ENCODE assay signal across 11 mouse cellular contexts in genomic region chr7:133037217-133037616, GRCm38 (mm10).
DNase-seq lines count a peak whose midpoint lies in the region; ATAC-seq and TF ChIP-seq lines count a peak whose summit lies in the region.
"Had no signal": no experiment of that assay in that cellular context is flagged by ENCODE, and none has a peak within 500 bp of the region (broad histone marks: within the 10 kb centered on the region; RNA-seq: fewer than 3 reads in every experiment).

No protein-coding gene starts in this region.

- H3K4me1 ChIP-seq in hindbrain, embryonic 10.5 days (replicated peaks) = peaks cover 91% of the 10 kb centered on the region
- H3K4me1 ChIP-seq in hindbrain, postnatal 0 days (ENCODE audit: insufficient read depth, low read length) = no peaks in the 10 kb centered on the region
- H3K4me1 ChIP-seq in heart, embryonic 14.5 days (ENCODE audit: control insufficient read depth in 2 of 2, insufficient read depth in 2 of 2, low read length in 2 of 2) = peaks cover 76 to 93% of the 10 kb centered on the region in 2 experiments
- H3K4me1 ChIP-seq in thymus, adult 2 months (replicated peaks; ENCODE audit: control insufficient read depth, insufficient read depth, low read length) = no peaks in the 10 kb centered on the region

- H3K27ac ChIP-seq in hindbrain, embryonic 10.5 days = peak overlapping the region; percentile 68
- H3K27ac ChIP-seq in hindbrain, postnatal 0 days = no peak overlapping the region
- H3K27ac ChIP-seq in heart, embryonic 14.5 days (replicated peaks in 1 of 2; ENCODE audit: control insufficient read depth in 1 of 2, insufficient read depth in 1 of 2, low read depth in 2 of 2, low read length in 2 of 2) = peak overlapping the region; percentile 38 to 80
- H3K27ac ChIP-seq in thymus, adult 2 months (ENCODE audit: control insufficient read depth, insufficient read depth, low read length) = no peak overlapping the region

- H3K9ac ChIP-seq in hindbrain, postnatal 0 days (replicated peaks; ENCODE audit: low read length) = no peak overlapping the region
- H3K9ac ChIP-seq in heart, embryonic 14.5 days (ENCODE audit: low read length) = no peak overlapping the region

- H3K9me3 ChIP-seq in hindbrain, embryonic 10.5 days = no peaks in the 10 kb centered on the region
- no peaks in the 10 kb centered on the region for H3K9me3 ChIP-seq in hindbrain, postnatal 0 days (ENCODE audit: low read length)
- no peaks in the 10 kb centered on the region for H3K9me3 ChIP-seq in heart, embryonic 14.5 days (ENCODE audit: control insufficient read depth, low read length)

- H3K36me3 ChIP-seq in hindbrain, embryonic 10.5 days = peaks cover 6% of the 10 kb centered on the region; the same call in 1 of the 2 replicates
- H3K36me3 ChIP-seq in hindbrain, postnatal 0 days (ENCODE audit: insufficient read depth, low read length) = no peaks in the 10 kb centered on the region
- no peaks in the 10 kb centered on the region for H3K36me3 ChIP-seq in heart, embryonic 14.5 days (ENCODE audit: control insufficient read depth, insufficient read depth, low read length)
- no peaks in the 10 kb centered on the region for H3K36me3 ChIP-seq in thymus, adult 2 months (ENCODE audit: control insufficient read depth, insufficient read depth, low read length)

- peak; percentile 75 for DNase-seq in hindbrain, embryonic 10.5 days (ENCODE audit: low spot score)
- DNase-seq in hindbrain, postnatal 0 days (ENCODE audit: low spot score) = no peak
- peak; percentile 86 for DNase-seq in embryo, embryonic 10 days (ENCODE audit: low spot score)
- peak; percentile 50 to 67 for DNase-seq in kidney, postnatal 4 days
- DNase-seq in thymus, postnatal 14 days = no peak
- DNase-seq in layer of hippocampus, adult 8-10 months (ENCODE audit: low spot score in 2 of 2) = no peak
- DNase-seq in thymus, adult 2 months = no peak
- DNase-seq: cerebellum, adult 2 months; gastrocnemius, postnatal 36 days; spleen, adult 18-20 months had no signal

- no peak for ATAC-seq in hindbrain, postnatal 0 days
- ATAC-seq in heart, embryonic 14.5 days (ENCODE audit: insufficient number of reproducible peaks, insufficient read depth, low FRiP score, low read depth) = no peak

- 45% methylated on average over 5 of the region's 5 CpGs for WGBS in hindbrain, embryonic 10.5 days
- 67% methylated on average over 5 of the region's 5 CpGs for WGBS in hindbrain, postnatal 0 days
- WGBS in heart, embryonic 14.5 days = 67% methylated on average over 5 of the region's 5 CpGs
- 86% methylated on average over 5 of the region's 5 CpGs for WGBS in thymus, adult 2 months

- H3K4me2 ChIP-seq in hindbrain, postnatal 0 days (ENCODE audit: low read depth, low read length) = no peak overlapping the region
- H3K4me2 ChIP-seq in heart, embryonic 14.5 days (ENCODE audit: low read length) = no peak overlapping the region

- H3K27me3 ChIP-seq in hindbrain, embryonic 10.5 days (ENCODE audit: insufficient read depth, poor library complexity, severe bottlenecking) = no peaks in the 10 kb centered on the region
- no peaks in the 10 kb centered on the region for H3K27me3 ChIP-seq in hindbrain, postnatal 0 days (ENCODE audit: insufficient read depth, low read length)
- H3K27me3 ChIP-seq in heart, embryonic 14.5 days (ENCODE audit: control insufficient read depth, insufficient read depth, low read length) = no peaks in the 10 kb centered on the region
- H3K27me3 ChIP-seq in thymus, adult 2 months (ENCODE audit: control insufficient read depth, insufficient read depth, low read length) = no peaks in the 10 kb centered on the region

- no peak overlapping the region for H3K4me3 ChIP-seq in hindbrain, embryonic 10.5 days
- H3K4me3 ChIP-seq in hindbrain, postnatal 0 days (ENCODE audit: low read length) = no peak overlapping the region
- H3K4me3 ChIP-seq in heart, embryonic 14.5 days (ENCODE audit: control insufficient read depth in 1 of 2, insufficient read depth in 1 of 2, low read depth in 1 of 2, low read length in 2 of 2) = no peak overlapping the region
- no peak overlapping the region for H3K4me3 ChIP-seq in thymus, adult 2 months (ENCODE audit: control insufficient read depth, insufficient read depth, low read length)

- no peak for TF ChIP-seq CTCF in hindbrain, postnatal 0 days (IDR thresholded peaks at IDR 0.05; ENCODE audit: low read depth)
- TF ChIP-seq CTCF in thymus, adult 2 months (IDR thresholded peaks at IDR 0.05; ENCODE audit: borderline replicate concordance, control insufficient read depth, extremely low read depth, insufficient read depth, low read length, poor library complexity) = no peak

- no peak for TF ChIP-seq POLR2A in thymus, adult 2 months (IDR thresholded peaks at IDR 0.05; ENCODE audit: control insufficient read depth, extremely low read depth, insufficient read depth, low read length, poor library complexity)

Comparison
In these comparisons a context has a peak if more than half of its experiments do, and no peak if none do; other contexts are left out.
1. DNase-seq: peak in hindbrain, embryonic 10.5 days (single experiment), embryo, embryonic 10 days (single experiment) and kidney, postnatal 4 days (2 of 2); none in hindbrain, postnatal 0 days (single experiment), thymus, postnatal 14 days (single experiment), layer of hippocampus, adult 8-10 months (0 of 2) and thymus, adult 2 months (single experiment).
2. H3K27ac ChIP-seq: peak in hindbrain, embryonic 10.5 days (single experiment) and heart, embryonic 14.5 days (2 of 2); none in hindbrain, postnatal 0 days (single experiment) and thymus, adult 2 months (single experiment).